Mouse (Mus musculus) ES-CJ7 (cell line): ENCODE measurements around the gene Elk3.

Source experiments
- DNase-seq: peaks from one replicate; pipeline ENCODE4 v3.0.0; 2011; ENCODE audit warnings: low read depth, low spot score

Gene Elk3

DNA sequence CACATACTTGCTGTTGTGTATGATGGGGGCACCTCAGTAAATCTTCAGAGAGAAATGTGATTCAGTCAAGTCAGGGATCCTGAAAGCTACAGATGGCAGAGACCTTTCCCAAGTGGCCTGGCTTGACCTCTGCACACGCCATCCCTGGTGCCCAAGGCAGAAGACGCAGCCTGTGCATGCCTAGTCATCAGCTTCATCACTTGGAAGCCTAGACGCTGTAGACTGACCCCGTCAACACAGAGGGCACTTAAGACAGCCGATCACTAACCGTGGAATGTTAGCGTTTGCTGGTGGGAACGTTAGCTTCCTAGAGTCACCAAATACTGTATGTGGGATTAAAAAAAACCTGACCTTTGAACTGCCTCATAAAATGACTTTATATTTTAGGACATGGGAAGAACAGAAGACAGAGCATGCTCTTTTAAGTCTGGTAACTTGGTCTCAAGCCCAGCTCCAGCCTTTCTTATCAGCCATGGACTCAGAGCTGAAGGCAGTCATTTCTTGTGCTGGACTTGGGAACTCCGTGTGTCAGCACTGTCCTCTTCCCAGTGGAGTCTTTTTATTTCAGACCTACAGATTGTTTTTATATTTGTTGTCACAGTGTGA is 71.6 kb downstream of the Elk3 start:
- no peak for DNase-seq

GRCm38 (mm10) chr10:93234692-93235091 is 76.2 kb downstream of the Elk3 start:
- DNase-seq: no peak

DNA sequence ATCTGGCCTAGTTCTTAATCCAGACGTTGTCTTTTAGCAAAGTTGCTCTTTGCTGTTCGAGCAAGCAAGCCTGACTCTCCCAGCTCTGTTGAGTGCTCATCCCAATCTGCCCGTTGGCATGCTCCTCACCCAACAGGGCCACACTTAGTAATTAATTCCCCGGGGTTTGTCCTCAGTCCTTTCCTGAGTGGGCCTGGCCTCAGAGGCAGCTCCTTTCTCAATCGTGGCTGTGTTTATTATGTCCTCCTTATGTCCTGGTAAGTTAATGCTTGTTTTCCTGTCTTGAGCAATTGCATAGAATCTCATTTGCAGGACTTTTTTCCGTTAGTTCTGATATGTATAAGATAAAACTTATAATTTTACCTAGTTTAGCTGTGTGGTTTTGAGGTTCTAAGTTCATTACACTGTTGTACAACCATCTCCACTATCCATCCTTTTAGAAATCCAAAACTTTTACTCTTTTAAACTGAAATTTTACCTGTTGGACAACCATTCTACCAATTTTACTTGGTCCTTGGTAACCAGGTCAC is 77.2 kb downstream of the Elk3 start:
- DNase-seq: no peak

- no peak for DNase-seq
These were observed 79.0 kb downstream of the Elk3 start for GRCm38 (mm10) chr10:93231893-93232292.

GRCm38 (mm10) chr10:93231490-93231889 is 79.4 kb downstream of the Elk3 start:
- DNase-seq: no peak

GRCm38 (mm10) chr10:93228401-93229007 is 82.4 kb downstream of the Elk3 start:
- no peak for DNase-seq

- DNase-seq: no peak
These were observed 83.0 kb downstream of the Elk3 start for GRCm38 (mm10) chr10:93227921-93228320.

DNA sequence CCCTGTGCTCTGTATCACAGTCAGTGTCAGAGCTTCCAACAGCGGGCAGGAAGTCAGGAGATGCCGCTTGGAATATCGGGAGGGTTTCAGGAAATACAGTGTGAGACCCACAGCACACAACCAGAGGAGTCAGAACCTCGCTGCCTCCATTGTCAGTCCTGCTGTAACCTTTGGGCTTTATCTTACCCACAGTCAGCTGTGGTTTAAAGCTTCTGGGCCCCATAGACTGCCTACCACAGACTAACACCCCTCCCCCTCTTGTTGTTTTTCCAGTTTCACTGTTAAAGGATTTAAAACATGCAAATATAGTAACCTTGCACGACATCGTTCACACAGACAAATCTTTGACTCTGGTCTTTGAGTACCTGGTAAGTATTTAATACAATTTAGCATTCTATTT is 85.2 kb downstream of the Elk3 start:
- no peak for DNase-seq

- no peak for DNase-seq
These were observed 95.7 kb downstream of the Elk3 start for GRCm38 (mm10) chr10:93215051-93215763.

GRCm38 (mm10) chr10:93214251-93214650 is 96.7 kb downstream of the Elk3 start:
- no peak for DNase-seq

DNA sequence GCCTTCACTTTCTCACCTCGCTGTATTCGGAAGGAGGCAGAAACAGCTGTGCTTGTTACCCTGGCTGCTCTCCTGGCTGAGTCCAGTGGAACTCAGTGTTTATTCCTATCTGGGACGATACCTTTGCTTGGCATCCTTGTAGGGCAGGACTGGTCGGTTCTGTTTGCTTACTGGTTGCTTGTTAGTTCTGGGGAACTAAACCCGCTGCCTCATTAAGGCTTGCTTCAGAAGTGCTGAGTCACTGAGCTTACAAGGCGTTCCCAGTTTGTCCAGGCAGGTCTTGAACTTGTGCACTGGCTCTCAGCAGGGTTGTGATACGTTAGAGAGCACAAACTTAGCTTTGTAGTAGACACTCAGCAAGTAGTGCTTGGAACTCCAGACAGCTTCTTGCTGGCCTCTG is 97.6 kb downstream of the Elk3 start:
- peak; percentile 30 for DNase-seq

- no peak for DNase-seq
These were observed 98.2 kb downstream of the Elk3 start for GRCm38 (mm10) chr10:93212699-93213098.

DNA sequence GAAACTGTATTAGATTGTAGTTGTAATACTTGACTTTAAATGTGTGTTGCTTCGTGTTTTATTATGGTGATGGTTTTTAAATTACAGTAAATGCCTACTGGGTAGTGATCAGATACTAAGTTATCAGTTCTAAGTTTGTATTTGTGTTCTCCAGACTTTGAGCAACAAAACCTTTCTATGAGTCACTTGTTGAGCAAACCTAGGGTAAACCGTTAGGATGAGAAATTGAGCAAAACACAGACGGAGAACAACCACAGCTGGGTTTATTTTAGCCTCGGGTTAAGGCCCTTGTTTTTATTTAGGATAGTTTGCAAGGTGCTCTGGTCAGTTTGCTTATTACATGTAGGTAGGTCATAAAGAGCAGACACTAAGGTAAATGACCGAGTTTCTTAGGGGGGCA is 103.8 kb downstream of the Elk3 start:
- DNase-seq: no peak

DNA sequence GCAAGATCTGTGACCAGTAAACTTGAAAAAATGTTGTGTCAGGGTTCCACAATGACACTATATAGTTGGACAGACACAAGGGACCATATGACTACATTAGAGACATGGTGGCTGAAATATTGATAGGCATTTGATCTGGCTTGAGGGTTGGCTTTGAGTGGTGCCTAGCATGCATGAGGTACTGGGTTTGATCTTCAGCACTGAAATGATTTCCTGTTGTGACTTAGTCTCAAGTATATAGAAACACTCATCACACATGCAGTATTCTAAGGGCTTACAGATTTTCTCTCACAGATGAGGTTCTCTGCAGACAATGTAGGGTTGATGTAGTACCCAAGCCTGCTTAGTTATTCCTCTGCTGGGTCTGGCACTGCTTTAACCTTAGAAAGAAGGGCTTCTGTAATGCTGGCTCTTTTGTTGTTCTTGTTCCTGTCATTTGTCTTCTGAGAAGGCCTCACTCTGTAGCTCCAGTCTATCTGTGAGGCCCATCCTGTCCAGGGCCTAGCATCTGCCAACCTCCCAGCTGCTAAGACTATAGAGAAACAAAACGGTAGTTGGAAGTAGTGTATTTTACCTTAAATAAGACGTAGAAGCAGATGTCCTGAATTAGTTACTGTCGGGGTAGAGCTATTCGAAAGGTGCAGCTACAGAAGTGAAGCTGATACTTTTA is 105.5 kb downstream of the Elk3 start:
- no peak for DNase-seq

DNA sequence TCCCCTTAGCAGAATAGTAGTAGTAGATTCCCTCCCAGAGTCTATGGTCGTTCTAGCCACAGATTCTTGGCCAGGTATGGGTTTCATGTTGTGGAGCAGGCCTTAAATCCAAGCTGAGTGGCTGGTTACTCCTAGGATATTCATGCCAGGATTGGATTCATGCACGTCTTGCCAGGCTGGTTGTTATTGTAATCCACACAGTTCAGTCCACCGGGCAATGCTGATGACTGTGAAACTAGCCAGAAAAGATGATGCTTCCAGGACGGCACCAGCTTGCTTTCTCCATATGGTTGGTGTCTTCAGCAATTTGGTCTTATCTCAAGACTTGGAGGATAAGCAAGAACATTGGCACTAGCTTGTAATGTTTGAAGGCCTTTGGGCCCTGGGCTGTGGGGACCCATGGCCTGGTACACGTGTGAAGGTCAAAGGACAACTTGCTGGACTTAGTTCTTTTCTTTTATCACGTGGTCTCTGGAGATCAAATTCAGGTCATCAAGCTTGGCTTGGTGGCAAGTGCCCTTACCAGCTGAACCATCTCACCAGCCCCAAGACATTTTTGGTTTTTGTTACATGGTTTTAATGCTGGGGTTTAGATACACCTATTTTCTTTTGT is 109.0 kb downstream of the Elk3 start:
- no peak for DNase-seq

DNA sequence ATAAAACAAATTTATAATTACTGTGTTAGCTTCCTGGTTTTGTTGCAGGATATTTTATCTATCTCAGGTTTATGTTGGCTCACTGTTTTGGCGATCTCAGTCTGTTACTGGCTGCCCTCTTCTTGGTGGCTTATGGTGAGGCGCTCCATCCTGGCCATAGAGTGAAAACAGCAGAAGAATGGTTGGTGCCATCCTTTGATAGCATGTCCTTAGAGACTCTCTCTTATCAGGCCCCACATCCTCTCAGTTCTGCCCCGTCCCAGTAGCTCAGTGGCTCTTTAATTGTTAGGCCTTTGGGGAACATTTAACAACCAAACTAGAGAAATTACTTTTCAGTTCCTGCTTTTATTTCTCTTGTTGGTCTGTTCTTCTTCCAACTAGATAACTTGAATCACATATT is 112.0 kb downstream of the Elk3 start:
- DNase-seq: no peak
